Mouse (Mus musculus) yolk sac, embryonic 10.5 days (tissue): Measurements from ENCODE around the gene Ncs1.
A peak's percentile ranks its signal among the peaks of the same experiment; 100 is the strongest.

Experiments
- DNase-seq: peaks from one replicate; pipeline ENCODE4 v3.0.0-alpha.2; 2017; ENCODE audit warnings: low spot score

Ncs1 gene

GRCm38 (mm10) chr2:31245491-31246141 is at the start of gene Ncs1:
Ncs1 (plus strand) TSS chr2:31245823.
- peak; percentile 55 for DNase-seq

GRCm38 (mm10) chr2:31198621-31199020 is 47.0 kb upstream of the Ncs1 start:
- DNase-seq = no peak

- DNase-seq = no peak
Observed at GRCm38 (mm10) chr2:31200051-31200450, 45.6 kb upstream of the Ncs1 start.

GRCm38 (mm10) chr2:31201851-31202250 is 43.8 kb upstream of the Ncs1 start:
- peak; percentile 74 for DNase-seq

- no peak for DNase-seq
Observed at GRCm38 (mm10) chr2:31202357-31202756, 43.3 kb upstream of the Ncs1 start.

GRCm38 (mm10) chr2:31202956-31203355 is 42.7 kb upstream of the Ncs1 start:
- no peak for DNase-seq

- no peak for DNase-seq
Observed at GRCm38 (mm10) chr2:31204677-31205076, 40.9 kb upstream of the Ncs1 start.

GRCm38 (mm10) chr2:31206211-31206610 is 39.4 kb upstream of the Ncs1 start:
- DNase-seq = no peak

GRCm38 (mm10) chr2:31206882-31207281 is 38.7 kb upstream of the Ncs1 start:
- no peak for DNase-seq

GRCm38 (mm10) chr2:31208544-31209142 is 37.0 kb upstream of the Ncs1 start:
- DNase-seq = no peak

GRCm38 (mm10) chr2:31209525-31209924 is 36.1 kb upstream of the Ncs1 start:
- no peak for DNase-seq

GRCm38 (mm10) chr2:31210144-31210847 is 35.3 kb upstream of the Ncs1 start:
- DNase-seq = no peak

GRCm38 (mm10) chr2:31211204-31211603 is 34.4 kb upstream of the Ncs1 start:
- no peak for DNase-seq

GRCm38 (mm10) chr2:31214211-31214796 is 31.3 kb upstream of the Ncs1 start:
- DNase-seq = no peak

GRCm38 (mm10) chr2:31218611-31219010 is 27.0 kb upstream of the Ncs1 start:
- no peak for DNase-seq

GRCm38 (mm10) chr2:31219470-31219869 is 26.2 kb upstream of the Ncs1 start:
- DNase-seq = no peak

- DNase-seq = no peak
Observed at GRCm38 (mm10) chr2:31220844-31221243, 24.8 kb upstream of the Ncs1 start.

- no peak for DNase-seq
Observed at GRCm38 (mm10) chr2:31221582-31221981, 24.0 kb upstream of the Ncs1 start.

- DNase-seq = no peak
Observed at GRCm38 (mm10) chr2:31228768-31229311, 16.8 kb upstream of the Ncs1 start.

GRCm38 (mm10) chr2:31239203-31239696 is 6.4 kb upstream of the Ncs1 start:
- DNase-seq = no peak

GRCm38 (mm10) chr2:31239833-31240232 is 5.8 kb upstream of the Ncs1 start:
- DNase-seq = no peak

- no peak for DNase-seq
Observed at GRCm38 (mm10) chr2:31241639-31242038, 4.0 kb upstream of the Ncs1 start.
